8 mouse cellular contexts compared by ENCODE assay signal in the genomic region with DNA sequence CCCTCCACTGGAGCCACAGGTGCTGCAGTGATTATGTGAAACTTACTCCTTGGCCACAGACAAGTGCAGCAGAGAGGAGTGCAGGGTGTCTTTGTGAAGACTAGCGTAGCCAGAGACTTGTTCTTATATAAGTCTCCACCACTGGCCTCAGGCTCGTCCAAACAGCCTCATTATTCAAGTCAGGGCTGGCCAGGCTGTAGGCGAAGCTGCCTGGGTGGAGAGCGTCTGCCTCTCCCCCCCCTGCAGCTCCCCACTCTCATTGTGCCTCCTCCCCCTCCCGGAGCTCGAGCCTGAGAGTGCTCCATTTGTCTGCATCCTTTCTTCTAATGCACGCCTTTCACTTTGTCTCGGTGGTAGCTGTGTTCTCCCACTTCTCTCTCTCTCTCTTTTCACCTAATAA.
A peak's percentile ranks its signal among the peaks of the same experiment; 100 is the strongest.
DNase-seq lines count a peak whose midpoint lies in the region; ATAC-seq lines count a peak whose summit lies in the region.
"Had no signal": no experiment of that assay in that cellular context is flagged by ENCODE, and none has a peak within 500 bp of the region (broad histone marks: within the 10 kb centered on the region; RNA-seq: fewer than 3 reads in every experiment).

No protein-coding gene starts in this region.

- 0 out of 2 replicates have a peak, but pooled peaks cover 5% of the 10 kb centered on the region for H3K9me3 ChIP-seq in kidney, embryonic 15.5 days (replicated peaks)
- H3K9me3 ChIP-seq in intestine, embryonic 15.5 days = no peaks in the 10 kb centered on the region
- no peaks in the 10 kb centered on the region for H3K9me3 ChIP-seq in stomach, embryonic 14.5 days (ENCODE audit: control insufficient read depth, low read depth, low read length)

- H3K27ac ChIP-seq in kidney, embryonic 15.5 days = no peak overlapping the region
- H3K27ac ChIP-seq in intestine, embryonic 15.5 days = no peak overlapping the region
- H3K27ac ChIP-seq in stomach, embryonic 14.5 days (ENCODE audit: low read length) = no peak overlapping the region

- H3K4me3 ChIP-seq in kidney, embryonic 15.5 days (replicated peaks) = no peak overlapping the region
- no peak overlapping the region for H3K4me3 ChIP-seq in intestine, embryonic 15.5 days (replicated peaks)
- H3K4me3 ChIP-seq in stomach, embryonic 14.5 days (ENCODE audit: low read depth, low read length) = no peak overlapping the region

- peak; percentile 30; the same call in 1 of the 2 replicates for ATAC-seq in kidney, embryonic 15.5 days (replicated peaks; ENCODE audit: low FRiP score)
- 0 out of 2 replicates have a peak, but pooled peaks have one; percentile 34 for ATAC-seq in intestine, embryonic 15.5 days
- 0 out of 2 replicates have a peak, but pooled peaks have one; percentile 14 for ATAC-seq in stomach, embryonic 14.5 days (ENCODE audit: insufficient number of reproducible peaks, insufficient read depth, low FRiP score, low read depth)
- ATAC-seq in activated CD4-positive, CD25-positive, alpha-beta regulatory T cell, adult 4 months = no peak

- no peak for DNase-seq in kidney, postnatal 36 days
- DNase-seq in embryo, embryonic 9.5 days (ENCODE audit: extremely low spot score) = peak; percentile 36
- no peak for DNase-seq in lung, postnatal 10 days
- DNase-seq: thymus, postnatal 14 days had no signal

- H3K36me3 ChIP-seq in kidney, embryonic 15.5 days = no peaks in the 10 kb centered on the region
- H3K36me3 ChIP-seq in intestine, embryonic 15.5 days = no peaks in the 10 kb centered on the region
- H3K36me3 ChIP-seq in stomach, embryonic 14.5 days (ENCODE audit: control insufficient read depth, insufficient read depth, low read length) = no peaks in the 10 kb centered on the region

- 0 out of 2 replicates have a peak, but pooled peaks cover 4% of the 10 kb centered on the region for H3K27me3 ChIP-seq in kidney, embryonic 15.5 days
- H3K27me3 ChIP-seq in intestine, embryonic 15.5 days (replicated peaks) = no peaks in the 10 kb centered on the region
- no peaks in the 10 kb centered on the region for H3K27me3 ChIP-seq in stomach, embryonic 14.5 days (ENCODE audit: control insufficient read depth, insufficient read depth, low read length)

- peak overlapping the region; percentile 46 for H3K4me2 ChIP-seq in kidney, embryonic 15.5 days
- 0 out of 2 replicates have a peak overlapping the region, but pooled peaks have one; percentile 22 for H3K4me2 ChIP-seq in intestine, embryonic 15.5 days (replicated peaks)
- 0 out of 2 replicates have a peak overlapping the region, but pooled peaks have one; percentile 11 for H3K4me2 ChIP-seq in stomach, embryonic 14.5 days (replicated peaks; ENCODE audit: low read depth, low read length)

- peaks cover 32% of the 10 kb centered on the region for H3K4me1 ChIP-seq in kidney, embryonic 15.5 days
- no peaks in the 10 kb centered on the region; the same call in 1 of the 2 replicates for H3K4me1 ChIP-seq in intestine, embryonic 15.5 days (replicated peaks)
- peaks cover 15% of the 10 kb centered on the region; the same call in 1 of the 2 replicates for H3K4me1 ChIP-seq in stomach, embryonic 14.5 days (ENCODE audit: control insufficient read depth, insufficient read depth, low read length)

- WGBS in kidney, embryonic 15.5 days = 6% methylated on average over 8 of the region's 8 CpGs
- WGBS in intestine, embryonic 15.5 days = 11% methylated on average over 8 of the region's 8 CpGs
- 12% methylated on average over 8 of the region's 8 CpGs for WGBS in stomach, embryonic 14.5 days

- no peak overlapping the region for H3K9ac ChIP-seq in kidney, embryonic 15.5 days
- no peak overlapping the region for H3K9ac ChIP-seq in intestine, embryonic 15.5 days
- no peak overlapping the region for H3K9ac ChIP-seq in stomach, embryonic 14.5 days (replicated peaks; ENCODE audit: low read depth, low read length)
